Mouse (Mus musculus) thymus, postnatal 10 days (tissue): ENCODE data around the gene Krt26.

Experiments used
- DNase-seq, 2 experiments: peaks; one replicate each; pipeline ENCODE4 v3.0.0; 2021; ENCODE audit warnings: low spot score in 2 of 2

Gene Krt26

GRCm38 (mm10) chr11:99284833-99285312 is 52.9 kb downstream of the Krt26 start, which contains the start of gene Krt24:
Gene Krt24 (minus strand): TSS chr11:99285262.
- DNase-seq = no peak

DNA sequence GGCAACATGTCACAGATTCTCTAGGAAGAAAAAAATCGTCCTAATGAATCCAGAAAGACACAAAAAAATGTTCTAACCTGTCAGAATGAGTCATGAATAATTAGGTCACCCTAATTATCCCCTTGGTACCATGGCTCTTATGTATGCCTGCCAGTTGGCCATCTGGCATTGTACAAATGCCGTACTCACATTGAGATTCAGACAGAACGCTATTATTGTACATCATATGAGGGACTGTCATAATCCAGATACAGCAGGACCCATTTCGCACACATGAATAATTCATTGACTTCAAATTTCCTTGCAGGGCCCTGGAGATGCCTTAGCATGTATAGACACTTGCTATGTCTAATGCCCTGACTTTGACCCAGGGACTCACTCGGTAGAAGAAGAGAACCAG is 53.8 kb downstream of the Krt26 start:
- no peak for DNase-seq

GRCm38 (mm10) chr11:99283334-99283733 is 54.4 kb downstream of the Krt26 start:
- no peak for DNase-seq

DNA sequence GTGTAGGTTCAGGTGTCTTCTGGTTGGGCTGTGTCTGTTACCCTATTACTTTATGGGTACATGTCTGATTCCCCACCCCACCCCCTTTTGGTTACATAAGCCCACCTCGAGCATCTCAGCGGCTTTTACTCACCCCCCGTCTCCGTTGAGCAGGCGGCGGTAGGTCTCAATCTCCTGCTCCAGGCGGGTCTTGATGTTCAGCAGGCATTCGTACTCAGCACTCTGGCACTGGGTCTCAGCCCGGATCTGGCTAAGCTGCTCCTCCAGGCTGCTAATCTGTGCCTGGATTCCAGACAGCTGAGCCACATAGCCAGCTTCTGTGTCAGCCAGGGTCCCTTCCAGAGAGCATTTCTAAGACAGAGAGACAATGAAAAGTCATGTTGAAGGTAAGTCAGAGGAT is 56.6 kb downstream of the Krt26 start:
- no peak for DNase-seq

DNA sequence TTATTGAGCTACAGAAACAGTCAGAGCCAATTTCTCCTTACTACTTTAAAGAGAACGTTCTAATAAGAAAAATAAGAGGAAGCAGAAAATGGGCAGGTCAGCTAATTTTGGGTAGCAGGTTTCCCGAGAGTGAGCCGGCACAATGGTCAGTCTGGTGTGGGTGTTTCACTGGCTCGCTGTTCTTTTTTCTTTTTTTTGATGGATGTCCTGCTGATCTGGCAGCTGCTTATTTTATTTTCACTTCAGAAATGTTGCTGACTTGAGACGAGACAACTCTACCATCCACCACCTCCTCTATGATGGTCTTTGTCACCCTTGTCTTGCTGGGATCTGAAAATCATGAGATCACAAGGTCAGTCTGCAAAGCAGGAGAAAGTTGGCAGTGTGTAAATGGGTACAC is 57.8 kb downstream of the Krt26 start:
- no peak for DNase-seq
